Mouse (Mus musculus) large intestine, adult 2 months (tissue): ENCODE measurements around the gene Zp1. TPM values are rescaled to one million over a fixed set of nuclear protein-coding genes. Genes with fewer than 3 reads are reported as not detected.
A peak's percentile ranks its signal among the peaks of the same experiment; 100 is the strongest.

Source experiments
- DNase-seq: peaks from one replicate; pipeline ENCODE4 v3.0.0-alpha.2; 2012; ENCODE audit warnings: low read depth, low spot score
- WGBS: fragments of 180-500 bp; shearing (Covaris S2); methylation state at CpG from one replicate; pipeline ENCODE4 v1.1.7; 2018; 5-methylcytosine and 5-hydroxymethylcytosine counted together
- polyA plus RNA-seq: library from polyadenylated mRNA; depleted of rRNA; stranded (reverse); fragments of >200 nt; gene quantifications from 2 replicates; pipeline ENCODE4 v1.2.3, GENCODE M21; 2012; rRNA removed

Gene Zp1
- polyA plus RNA-seq, 1 experiment: 0.35 TPM

DNA sequence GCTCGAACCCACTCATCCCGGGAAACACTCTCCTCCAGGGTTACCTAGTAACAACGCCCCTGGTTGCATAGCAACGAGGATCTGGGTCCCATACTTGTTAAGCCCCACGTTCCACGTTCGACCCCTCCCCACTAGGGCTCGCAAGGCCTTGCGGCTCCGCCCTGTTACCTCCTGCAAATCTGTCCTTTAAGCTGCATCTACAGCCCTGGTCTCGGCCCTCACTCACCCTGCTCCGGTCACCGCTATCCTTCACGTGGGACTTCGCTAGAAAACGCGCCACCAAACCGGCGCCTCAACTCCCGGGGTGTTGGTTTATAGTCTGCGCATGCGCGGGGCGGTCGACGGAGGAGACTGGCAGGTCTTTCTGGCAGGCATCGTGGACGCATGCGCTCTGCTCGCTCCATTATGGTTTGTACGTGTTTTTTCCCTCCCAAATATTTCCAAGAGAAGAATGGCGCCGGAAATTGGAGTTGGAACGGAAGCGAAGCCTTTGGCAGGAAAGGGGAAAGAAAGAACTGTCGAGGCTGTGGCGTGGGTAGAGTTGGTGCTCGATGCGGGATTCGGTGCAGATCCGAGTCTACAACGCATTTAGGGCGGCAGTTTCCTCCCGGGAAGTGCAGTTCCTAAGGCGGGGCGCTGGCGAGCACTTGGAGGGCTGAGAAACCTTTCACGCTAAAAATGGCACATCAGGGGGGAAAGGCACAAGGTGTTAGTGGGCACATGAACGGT, 38.8 kb downstream of the Zp1 start, which contains the start of gene Tmem109:
Gene Tmem109, minus strand, starts transcription at position 576 of the 729 bp plus-strand sequence.
- DNase-seq: peak; percentile 90
- WGBS: under 1% methylated on average over 49 of the region's 49 CpGs

DNA sequence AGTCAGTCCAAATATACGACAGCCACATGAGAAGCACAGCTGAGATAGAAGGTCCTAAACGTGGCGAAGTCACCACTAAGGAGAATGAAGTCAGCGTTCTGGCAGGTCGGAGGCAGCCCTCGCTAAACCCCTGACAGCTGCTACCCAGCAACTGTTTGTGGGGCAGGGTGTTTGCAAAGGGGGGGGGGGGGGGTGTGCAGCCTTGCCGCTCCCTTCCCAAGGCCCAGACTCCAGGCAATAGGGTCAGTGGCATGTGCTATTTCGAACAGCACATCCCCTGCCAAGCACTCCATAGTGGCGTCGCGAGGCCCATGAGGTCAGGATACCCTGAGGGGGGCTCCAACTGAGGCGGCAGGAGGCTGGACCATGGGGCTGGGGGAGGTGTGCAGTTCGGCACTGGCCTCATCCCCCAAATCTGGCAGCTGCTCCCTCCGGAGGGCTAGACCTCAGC, 39.4 kb downstream of the Zp1 start:
- 0% methylated on average over 14 of the region's 14 CpGs for WGBS
- no peak for DNase-seq

DNA sequence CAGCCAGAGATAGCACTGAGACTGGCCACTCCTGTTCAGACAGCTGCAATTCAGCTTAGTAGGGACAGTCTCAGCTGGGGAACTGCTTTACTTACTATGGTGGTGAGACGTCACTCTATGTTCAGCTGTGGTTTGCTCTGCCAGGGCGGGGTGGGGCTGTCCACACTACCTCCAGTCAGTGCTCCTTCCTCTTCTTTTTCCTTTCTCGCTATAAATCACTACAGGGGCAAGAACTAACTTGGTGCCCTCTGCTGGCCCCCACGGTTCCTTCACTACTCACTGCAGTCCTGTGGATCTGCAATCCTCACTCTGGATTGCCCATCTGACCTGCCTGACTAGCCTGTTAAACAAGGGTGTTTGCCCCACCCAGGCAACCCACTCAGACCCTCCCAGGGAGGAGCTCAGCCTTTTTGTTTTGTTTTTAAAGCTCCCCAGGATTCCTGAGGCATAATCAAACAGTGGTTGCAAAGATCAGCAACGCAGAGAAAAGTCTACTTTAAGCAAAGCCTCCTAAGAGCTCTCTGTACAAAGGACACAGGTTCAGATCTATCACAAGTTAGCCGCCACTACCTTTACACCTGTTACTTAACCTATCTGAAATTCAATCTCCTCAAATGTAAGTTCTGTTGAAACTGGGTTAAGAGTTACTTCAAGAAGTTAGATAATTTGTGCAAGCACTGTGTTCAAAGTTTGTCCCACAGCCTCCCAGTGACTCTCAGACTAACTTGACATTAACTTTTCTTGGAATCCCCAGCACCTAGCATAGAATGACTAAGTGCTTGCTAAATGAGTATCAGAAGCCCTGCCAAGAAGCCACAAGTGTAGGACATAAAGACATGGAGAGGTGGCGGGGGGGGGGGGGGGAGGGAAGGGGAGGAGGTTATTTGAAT, 40.1 kb downstream of the Zp1 start:
- DNase-seq: no peak
- 10% methylated on average over 7 of the region's 7 CpGs for WGBS

DNA sequence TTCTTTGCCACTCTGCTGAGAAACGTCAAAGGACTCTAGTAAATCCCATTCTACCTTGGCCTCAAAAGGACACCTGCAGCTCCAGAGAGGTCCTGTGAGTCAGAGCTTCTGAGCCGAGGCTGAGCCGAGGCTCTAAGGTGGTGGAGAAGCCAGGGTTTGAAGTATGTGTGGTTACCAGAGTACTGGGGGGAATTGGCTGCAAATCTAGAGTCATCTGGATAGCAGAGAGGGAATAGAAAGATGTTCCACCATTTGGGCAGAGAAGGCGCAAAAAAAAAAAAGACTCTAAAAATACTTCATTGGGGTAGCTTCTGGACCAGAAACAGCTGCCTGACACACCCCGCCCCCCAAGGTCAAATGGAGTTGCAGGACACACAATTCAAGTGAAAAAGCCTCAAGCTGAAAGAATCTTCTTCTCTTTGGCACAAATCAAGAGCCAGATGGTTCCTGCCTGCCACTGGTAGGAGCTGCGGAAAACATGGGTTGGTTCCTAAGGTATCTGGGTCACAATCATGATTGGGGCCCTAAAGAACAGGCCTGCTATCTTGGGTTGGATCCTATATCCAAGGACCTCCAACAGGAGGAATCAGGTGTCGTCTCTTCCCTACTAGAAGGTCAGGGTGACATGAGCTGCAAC, 42.1 kb downstream of the Zp1 start:
- no peak for DNase-seq
- WGBS: 77% methylated on average over 7 of the region's 7 CpGs

DNA sequence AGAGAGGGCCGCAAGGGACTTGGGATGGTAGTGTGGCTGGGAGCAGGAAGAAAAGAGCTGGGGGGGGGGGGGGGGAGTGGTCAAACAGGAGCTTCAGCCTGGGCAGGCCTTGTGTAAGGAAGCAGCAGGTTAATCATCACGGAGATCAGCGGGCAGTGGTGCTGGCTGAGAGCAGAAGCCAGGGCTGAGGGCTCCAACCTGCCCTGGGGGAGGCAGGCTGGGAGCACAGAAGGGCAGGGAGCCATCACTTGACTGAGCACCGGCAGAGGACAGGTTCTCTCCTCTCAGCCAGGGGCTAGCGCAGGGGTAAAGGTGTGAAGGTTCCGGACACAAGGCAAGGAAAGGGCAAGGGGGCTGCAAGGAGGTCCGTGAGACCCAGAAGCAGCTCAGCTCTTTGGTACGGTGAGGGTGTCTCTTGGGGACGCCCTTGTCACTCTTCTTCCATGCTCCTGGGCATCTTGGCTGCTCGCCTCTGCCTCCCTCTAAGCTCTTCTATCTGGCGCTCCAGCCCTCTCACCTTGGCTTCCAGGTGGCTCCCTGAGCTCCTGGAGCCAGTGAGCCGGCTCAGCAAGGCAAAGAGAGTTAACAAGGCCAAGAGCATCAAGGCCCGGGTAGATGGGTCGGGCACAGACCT, 49.0 kb downstream of the Zp1 start:
- no peak for DNase-seq
- 78% methylated on average over 14 of the region's 14 CpGs for WGBS

DNA sequence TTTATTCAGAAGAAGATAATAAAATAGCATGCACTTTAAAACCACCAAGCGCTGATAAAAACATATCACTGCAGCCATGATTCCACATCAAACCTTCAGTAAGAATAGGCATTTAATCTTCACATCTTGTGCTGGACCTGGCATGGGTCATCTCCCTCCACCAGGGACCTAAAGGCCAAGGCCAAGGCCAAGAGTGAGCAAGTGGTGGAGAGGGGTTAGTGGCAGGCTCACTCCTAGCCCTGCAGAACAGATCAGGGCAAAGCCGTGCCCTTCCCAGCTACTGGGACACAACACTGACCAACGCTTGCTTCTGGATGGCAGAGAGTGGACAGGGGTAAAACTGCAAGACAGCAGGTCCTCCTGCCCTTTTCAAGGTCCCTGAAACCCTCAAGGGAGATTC, 49.8 kb downstream of the Zp1 start:
- no peak for DNase-seq
- WGBS: 92% methylated on average over 3 of the region's 3 CpGs

DNA sequence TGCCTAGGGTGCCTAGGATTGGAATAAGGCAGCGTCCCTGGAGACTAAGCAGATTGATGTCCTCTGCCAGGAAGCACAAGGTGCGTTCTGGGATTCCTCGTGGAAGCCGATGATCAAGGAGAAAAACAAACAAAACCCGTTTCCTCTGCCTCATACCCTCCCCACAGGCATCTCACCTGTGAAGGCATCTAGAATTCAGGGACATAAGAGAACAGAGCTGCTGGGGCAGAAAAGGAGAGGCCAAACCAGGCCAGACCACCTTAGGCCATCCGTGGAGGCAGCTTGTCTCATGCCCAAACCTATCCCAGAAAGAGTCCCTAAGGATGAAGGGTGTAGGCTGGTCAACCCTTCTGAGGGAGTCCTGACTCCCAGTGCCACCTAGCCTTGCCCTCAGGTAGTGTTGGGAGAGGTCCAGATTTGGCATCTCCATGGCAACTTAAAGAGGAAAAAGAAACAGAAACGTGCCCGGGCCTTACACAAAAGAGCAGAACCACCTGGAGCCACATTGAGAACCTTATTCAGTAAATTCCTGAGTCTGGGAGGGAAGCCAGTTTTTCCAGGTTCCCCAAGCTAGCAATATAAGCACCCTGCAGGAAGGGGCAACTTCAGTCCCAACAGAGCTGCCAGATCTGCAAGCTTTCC, 50.4 kb downstream of the Zp1 start, which contains the start of gene Tmem132a:
Gene Tmem132a, minus strand, starts transcription at position 55 of the 642 bp plus-strand sequence.
- no peak for DNase-seq
- WGBS: 3% methylated on average over 8 of the region's 8 CpGs

DNA sequence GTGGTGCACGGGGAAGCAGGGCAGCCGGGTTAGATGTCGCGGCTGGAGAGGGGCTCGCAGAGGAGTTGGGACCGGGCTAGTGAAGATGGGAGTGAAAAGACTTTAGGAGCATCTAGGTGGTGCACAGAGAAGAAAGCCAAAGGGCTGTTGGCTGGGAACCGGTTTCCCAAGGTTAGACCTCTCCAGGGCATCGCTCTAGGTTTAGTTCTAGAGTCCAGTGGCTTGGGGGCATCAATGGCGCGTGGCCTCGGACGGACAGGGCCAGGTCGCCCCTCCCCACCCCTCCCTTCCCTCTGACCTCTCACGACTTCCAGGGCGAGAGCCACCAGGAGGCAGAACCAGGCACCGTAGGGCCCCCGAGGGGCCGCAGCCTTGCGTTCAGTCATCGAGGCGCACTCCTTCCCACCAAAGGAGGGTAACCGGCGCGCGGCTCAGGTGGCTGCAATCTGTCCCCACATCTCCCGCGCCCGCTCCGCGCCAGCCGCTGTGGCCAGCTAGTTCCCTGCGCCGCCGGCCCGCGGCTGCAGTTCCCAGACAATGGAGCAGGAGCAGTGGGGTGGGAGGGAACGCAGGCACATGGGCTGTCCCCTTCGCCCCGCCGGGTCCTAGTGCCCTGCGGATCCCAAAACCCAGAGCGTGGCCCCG, 51.1 kb downstream of the Zp1 start:
- under 1% methylated on average over 41 of the region's 43 CpGs for WGBS
- DNase-seq: no peak

DNA sequence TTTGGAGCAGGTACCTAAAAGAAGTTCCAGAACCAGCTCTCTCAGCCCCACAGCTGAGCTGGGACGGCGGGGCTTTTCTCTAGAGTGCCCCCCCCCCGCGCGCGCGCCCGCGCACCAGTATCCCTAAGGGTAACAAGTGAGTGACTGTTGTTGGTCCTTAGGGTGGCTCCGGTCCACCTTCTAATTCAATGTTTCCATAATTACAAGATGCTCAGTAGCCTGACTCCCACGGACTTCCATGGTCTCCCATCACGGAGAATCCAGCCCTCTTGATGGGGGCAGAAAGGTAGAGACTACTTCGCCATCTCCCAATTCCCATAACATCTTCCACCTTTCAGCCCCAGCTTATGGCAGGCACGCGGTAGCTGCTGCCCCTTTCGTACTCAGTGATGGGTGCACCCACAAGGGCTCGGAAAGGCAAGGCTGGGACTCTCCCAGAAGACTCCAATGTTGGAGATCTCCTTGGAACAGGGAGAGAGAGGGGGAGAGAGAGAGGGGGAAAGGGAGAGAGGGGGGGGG, 51.8 kb downstream of the Zp1 start:
- DNase-seq: no peak

DNA sequence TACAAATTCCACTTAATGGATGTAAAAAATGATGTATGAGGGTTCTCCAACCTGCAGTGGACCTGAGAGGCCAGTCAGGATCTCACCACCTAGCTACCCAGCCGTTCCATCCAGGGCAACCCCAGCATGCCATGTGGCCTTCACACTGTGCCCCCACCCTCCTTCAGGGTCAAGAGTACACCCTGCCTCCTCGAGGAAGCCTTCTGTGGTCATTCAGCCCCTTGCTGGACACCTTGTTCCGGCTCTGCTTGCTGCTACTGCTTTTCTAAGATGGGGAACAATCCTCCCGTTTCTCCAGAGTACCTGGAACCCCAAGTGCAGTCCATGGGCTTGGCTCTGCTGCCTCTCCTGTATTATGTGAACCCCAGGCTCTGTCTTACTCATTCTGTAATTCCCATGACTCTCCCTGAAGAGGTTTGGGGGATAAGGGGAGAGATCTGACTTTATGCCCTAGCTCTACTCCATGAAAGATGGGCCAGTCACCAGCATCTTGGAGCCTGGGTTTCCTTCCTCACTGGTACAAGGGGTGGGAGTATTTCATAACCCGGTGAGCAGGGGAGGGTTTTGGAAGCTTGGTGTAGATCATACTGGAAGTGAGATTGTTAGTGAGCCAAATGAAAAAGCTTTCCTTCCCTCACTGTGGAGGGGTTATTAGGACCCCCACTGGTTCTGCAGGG, 52.3 kb downstream of the Zp1 start:
- no peak for DNase-seq
- 44% methylated on average over 5 of the region's 5 CpGs for WGBS

More for the DNA sequence above, 51.8 kb downstream of the Zp1 start:
- WGBS: 3% methylated on average over 17 of the region's 17 CpGs

DNA sequence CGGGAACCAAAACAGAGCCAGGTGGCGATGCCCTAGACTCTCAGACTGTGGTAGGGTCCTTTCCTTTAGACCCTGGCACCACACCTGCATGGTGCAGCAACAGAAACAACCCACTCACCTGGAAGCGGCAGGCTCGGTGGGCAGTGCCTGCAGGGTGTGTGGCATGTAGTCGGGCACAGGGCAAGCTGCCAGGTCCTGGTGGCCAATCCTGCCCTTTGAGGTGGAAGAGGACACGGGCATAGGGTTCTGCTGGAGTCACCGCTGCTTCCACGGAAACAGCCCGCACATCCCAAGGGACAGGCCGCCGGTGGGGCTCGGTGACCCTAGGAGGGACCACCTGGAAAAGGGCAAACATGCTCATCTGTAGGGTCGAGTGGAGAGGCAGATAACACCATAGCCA, 54.1 kb downstream of the Zp1 start:
- WGBS: 87% methylated on average over 13 of the region's 13 CpGs
- no peak for DNase-seq

Other genes starting within 250 kb of the Zp1 start
- 0.09 TPM in 1 of 2 replicates, not detected in the other for gene Pga5, start 242.6 kb downstream of the Zp1 start, polyA plus RNA-seq
- gene Vps37c, start 231.9 kb downstream of the Zp1 start, polyA plus RNA-seq: 24.7 and 26.6 TPM in 2 replicates
- 4.1 and 4.8 TPM in 2 replicates for gene Cd5, start 181.6 kb downstream of the Zp1 start, polyA plus RNA-seq
- 5.6 and 7.3 TPM in 2 replicates for gene Cd6, start 90.6 kb downstream of the Zp1 start, polyA plus RNA-seq
- gene Slc15a3, start 80.9 kb downstream of the Zp1 start, polyA plus RNA-seq: 10.1 and 14.6 TPM in 2 replicates
- 5.3 and 5.7 TPM in 2 replicates for gene Tmem132a, start 50.7 kb downstream of the Zp1 start, polyA plus RNA-seq
- 41.7 and 49.4 TPM in 2 replicates for gene Tmem109, start 38.6 kb downstream of the Zp1 start, polyA plus RNA-seq
- 174 and 229 TPM in 2 replicates for gene Prpf19, start 25.4 kb downstream of the Zp1 start, polyA plus RNA-seq
- gene Ptgdr2, start 16.5 kb upstream of the Zp1 start, polyA plus RNA-seq: 0.77 and 0.86 TPM in 2 replicates
- 6.6 and 7.0 TPM in 2 replicates for gene Ccdc86, start 28.6 kb upstream of the Zp1 start, polyA plus RNA-seq
- 67.1 and 273 TPM in 2 replicates for gene Ms4a10, start 54.0 kb upstream of the Zp1 start, polyA plus RNA-seq
- 0.73 and 2.2 TPM in 2 replicates for gene Ms4a15, start 72.6 kb upstream of the Zp1 start, polyA plus RNA-seq
- gene Ms4a18, start 97.4 kb upstream of the Zp1 start, polyA plus RNA-seq: 103 and 159 TPM in 2 replicates
- gene Ms4a8a, start 160.5 kb upstream of the Zp1 start, polyA plus RNA-seq: 542 and 606 TPM in 2 replicates
- not detected in 2 replicates for gene 1700017D01Rik, start 210.2 kb upstream of the Zp1 start, polyA plus RNA-seq
- gene 1700025F22Rik, start 244.7 kb upstream of the Zp1 start, polyA plus RNA-seq: not detected in 2 replicates